Mouse (Mus musculus): ENCODE results near the gene Cacna2d2. TPM values are rescaled to one million over a fixed set of nuclear protein-coding genes. Genes with fewer than 3 reads are reported as not detected.
A peak's percentile ranks its signal among the peaks of the same experiment; 100 is the strongest.

Gene Cacna2d2
- polyA plus RNA-seq, 1 experiment, result 0.48 TPM

GRCm38 (mm10) chr9:107548820-107549219 lies 149.4 kb downstream of the Cacna2d2 start:
- no peak overlapping the region for H3K27ac ChIP-seq (ENCODE audit: insufficient read depth, low read depth, low read length)
- peaks cover 31% of the 10 kb centered on the region; the same call in 1 of the 2 replicates for H3K4me1 ChIP-seq (ENCODE audit: control insufficient read depth, insufficient read depth, low read length)
- no peak overlapping the region for H3K4me3 ChIP-seq (ENCODE audit: insufficient read depth, low read depth, low read length)
- no peak for TF ChIP-seq POLR2A (IDR thresholded peaks at IDR 0.05; ENCODE audit: low read depth, low read length)
- TF ChIP-seq CTCF (conservative IDR thresholded peaks at IDR 0.05; ENCODE audit: insufficient read depth, insufficient read length, low read depth, low read length), result no peak
- WGBS, result 91% methylated on average over 10 of the region's 10 CpGs
- DNase-seq, result no peak
- H3K36me3 ChIP-seq (ENCODE audit: control insufficient read depth, insufficient read depth, low read length), result no peaks in the 10 kb centered on the region
- H3K27me3 ChIP-seq (replicated peaks; ENCODE audit: control insufficient read depth, insufficient read depth, low read length), result no peaks in the 10 kb centered on the region

DNA sequence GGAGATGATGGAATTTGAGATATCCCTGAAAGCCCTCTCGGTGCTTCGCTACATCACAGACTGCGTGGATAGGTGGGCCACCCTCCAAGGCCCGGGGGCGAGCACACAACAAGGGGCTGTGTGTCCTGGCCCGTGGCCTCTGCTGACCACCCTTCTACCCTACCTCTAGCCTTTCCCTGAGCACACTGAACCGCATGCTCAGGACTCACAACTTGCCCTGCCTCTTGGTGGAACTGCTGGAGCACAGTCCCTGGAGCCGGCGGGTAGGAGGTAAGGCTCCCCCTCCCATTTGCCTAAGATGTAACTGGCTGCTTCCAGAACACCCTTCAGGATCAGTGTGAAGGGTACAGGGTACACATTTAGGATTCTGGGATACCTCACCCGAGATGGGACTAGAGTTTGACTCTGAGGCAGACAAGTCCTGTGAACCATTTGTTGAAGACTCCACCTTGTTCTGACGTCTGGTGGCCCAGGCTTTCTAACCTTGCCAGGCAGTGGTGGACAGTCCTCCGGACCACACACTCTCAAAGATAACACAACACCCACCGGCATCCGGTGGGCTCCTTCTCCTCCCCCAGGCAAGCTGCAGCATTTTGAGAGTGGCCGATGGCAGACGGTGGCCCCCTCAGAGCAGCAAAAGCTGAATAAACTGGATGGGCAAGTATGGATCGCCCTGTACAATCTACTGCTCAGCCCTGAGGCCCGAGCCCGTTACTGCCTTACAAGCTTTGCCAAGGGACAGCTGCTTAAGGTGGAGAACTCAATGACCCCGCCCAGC lies 150.1 kb downstream of the Cacna2d2 start:
- Histone ChIP-seq H3K27ac (ENCODE audit: insufficient read depth, low read depth, low read length) (no peak overlapping the region), H3K4me1 (ENCODE audit: control insufficient read depth, insufficient read depth, low read length) (peaks cover 32% of the 10 kb centered on the region; the same call in 1 of the 2 replicates), H3K27me3 (replicated peaks; ENCODE audit: control insufficient read depth, insufficient read depth, low read length) (no peaks in the 10 kb centered on the region), H3K4me3 (ENCODE audit: insufficient read depth, low read depth, low read length) (no peak overlapping the region), H3K36me3 (ENCODE audit: control insufficient read depth, insufficient read depth, low read length) (no peaks in the 10 kb centered on the region)
- DNase-seq, result no peak
- WGBS, result 87% methylated on average over 20 of the region's 20 CpGs
- TF ChIP-seq POLR2A (IDR thresholded peaks at IDR 0.05; ENCODE audit: low read depth, low read length) (no peak), CTCF (conservative IDR thresholded peaks at IDR 0.05; ENCODE audit: insufficient read depth, insufficient read length, low read depth, low read length) (no peak)

DNA sequence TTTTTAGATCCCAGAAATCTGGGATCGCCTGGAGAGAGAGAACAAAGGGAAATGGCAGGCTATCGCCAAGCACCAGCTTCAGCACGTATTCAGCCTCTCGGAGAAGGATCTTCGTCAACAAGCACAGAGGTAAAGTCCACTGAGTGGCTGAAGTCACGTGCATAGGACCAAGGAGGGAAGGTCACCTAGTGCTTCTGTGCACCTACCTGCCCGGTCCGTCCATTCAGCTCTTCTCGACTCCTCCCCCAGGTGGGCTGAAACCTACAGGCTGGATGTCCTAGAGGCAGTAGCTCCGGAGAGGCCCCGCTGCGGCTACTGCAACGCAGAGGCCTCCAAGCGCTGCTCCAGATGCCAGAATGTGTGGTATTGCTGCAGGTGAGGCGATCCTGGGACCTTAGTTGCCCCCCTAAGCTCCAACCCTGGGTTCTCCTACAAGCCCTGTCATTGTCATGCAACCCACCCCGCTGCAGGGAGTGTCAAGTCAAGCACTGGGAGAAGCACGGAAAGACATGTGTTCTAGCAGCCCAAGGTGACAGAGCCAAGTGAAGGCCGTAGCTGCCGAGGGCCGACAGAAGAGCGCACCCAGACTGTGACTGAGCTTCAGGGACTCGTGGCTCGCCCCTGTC lies 151.2 kb downstream of the Cacna2d2 start:
- Histone ChIP-seq H3K27ac (ENCODE audit: insufficient read depth, low read depth, low read length) (peak overlapping the region; percentile 89), H3K4me3 (ENCODE audit: insufficient read depth, low read depth, low read length) (peak overlapping the region; percentile 67), H3K4me1 (ENCODE audit: control insufficient read depth, insufficient read depth, low read length) (peaks cover 32% of the 10 kb centered on the region; the same call in 1 of the 2 replicates), H3K36me3 (ENCODE audit: control insufficient read depth, insufficient read depth, low read length) (no peaks in the 10 kb centered on the region), H3K27me3 (replicated peaks; ENCODE audit: control insufficient read depth, insufficient read depth, low read length) (no peaks in the 10 kb centered on the region)
- DNase-seq, result peak; percentile 95
- TF ChIP-seq CTCF (conservative IDR thresholded peaks at IDR 0.05; ENCODE audit: insufficient read depth, insufficient read length, low read depth, low read length), result no peak
- peak; percentile 1 for TF ChIP-seq POLR2A (IDR thresholded peaks at IDR 0.05; ENCODE audit: low read depth, low read length)
- 53% methylated on average over 23 of the region's 23 CpGs for WGBS

- TF ChIP-seq CTCF (conservative IDR thresholded peaks at IDR 0.05; ENCODE audit: insufficient read depth, insufficient read length, low read depth, low read length), result no peak
- TF ChIP-seq POLR2A (IDR thresholded peaks at IDR 0.05; ENCODE audit: low read depth, low read length), result peak; percentile 29
- Histone ChIP-seq H3K4me3 (ENCODE audit: insufficient read depth, low read depth, low read length) (peak within 1 kb of the TSS; percentile 67), H3K27me3 (replicated peaks; ENCODE audit: control insufficient read depth, insufficient read depth, low read length) (no peaks in the 10 kb centered on the region), H3K27ac (ENCODE audit: insufficient read depth, low read depth, low read length) (peak within 1 kb of the TSS; percentile 89), H3K4me1 (ENCODE audit: control insufficient read depth, insufficient read depth, low read length) (peaks cover 33% of the 10 kb centered on the region; the same call in 1 of the 2 replicates), H3K36me3 (ENCODE audit: control insufficient read depth, insufficient read depth, low read length) (no peaks in the 10 kb centered on the region)
- peak; percentile 90 for DNase-seq
- WGBS, result 8% methylated on average over 63 of the region's 63 CpGs
Observed at GRCm38 (mm10) chr9:107551117-107551889, 151.9 kb downstream of the Cacna2d2 start, which contains the start of gene Rassf1. Gene Rassf1, plus strand, starts transcription at chr9:107551555.

GRCm38 (mm10) chr9:107551890-107552355 lies 152.5 kb downstream of the Cacna2d2 start:
- DNase-seq, result no peak
- Histone ChIP-seq H3K4me1 (ENCODE audit: control insufficient read depth, insufficient read depth, low read length) (peaks cover 37% of the 10 kb centered on the region; the same call in 1 of the 2 replicates), H3K36me3 (ENCODE audit: control insufficient read depth, insufficient read depth, low read length) (no peaks in the 10 kb centered on the region), H3K27me3 (replicated peaks; ENCODE audit: control insufficient read depth, insufficient read depth, low read length) (no peaks in the 10 kb centered on the region), H3K4me3 (ENCODE audit: insufficient read depth, low read depth, low read length) (peak overlapping the region; percentile 67), H3K27ac (ENCODE audit: insufficient read depth, low read depth, low read length) (peak overlapping the region; percentile 51)
- WGBS, result 33% methylated on average over 8 of the region's 8 CpGs
- TF ChIP-seq POLR2A (IDR thresholded peaks at IDR 0.05; ENCODE audit: low read depth, low read length) (no peak), CTCF (conservative IDR thresholded peaks at IDR 0.05; ENCODE audit: insufficient read depth, insufficient read length, low read depth, low read length) (no peak)

DNA sequence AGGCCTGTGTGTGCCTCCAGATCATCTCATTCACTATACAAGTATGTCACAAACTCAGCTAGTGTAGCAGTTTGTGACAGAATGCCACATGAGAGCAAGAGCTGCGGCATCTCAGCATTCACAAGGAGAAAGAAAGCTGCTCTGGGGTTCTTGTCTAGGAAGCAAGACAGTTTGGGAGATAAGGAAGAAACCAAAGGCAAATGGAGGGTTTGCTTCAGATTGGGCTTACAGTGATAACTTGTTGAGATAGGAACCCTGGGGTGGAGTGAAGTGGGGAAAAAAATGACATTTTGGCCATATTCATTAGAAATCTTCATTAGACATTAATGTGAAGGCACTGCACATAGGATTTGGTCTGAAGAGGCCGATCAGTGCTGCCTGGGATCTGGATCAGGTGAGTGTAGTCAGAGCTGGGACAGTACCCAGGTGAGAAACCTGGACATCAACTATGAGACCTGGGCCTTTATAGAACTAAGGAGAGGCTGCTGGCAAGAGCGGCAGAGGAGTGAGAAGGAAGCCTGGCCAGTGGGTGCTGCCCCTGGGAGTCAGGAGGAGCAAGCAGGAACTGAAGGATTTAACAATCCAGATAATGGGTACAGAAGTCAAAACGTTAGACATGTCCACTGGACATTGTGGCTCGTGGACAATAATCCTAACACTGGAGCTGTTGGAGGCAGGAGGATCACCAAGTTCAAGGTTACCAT lies 153.4 kb downstream of the Cacna2d2 start:
- Histone ChIP-seq H3K4me3 (ENCODE audit: insufficient read depth, low read depth, low read length) (no peak overlapping the region), H3K4me1 (ENCODE audit: control insufficient read depth, insufficient read depth, low read length) (peaks cover 32% of the 10 kb centered on the region; the same call in 1 of the 2 replicates), H3K27ac (ENCODE audit: insufficient read depth, low read depth, low read length) (no peak overlapping the region), H3K36me3 (ENCODE audit: control insufficient read depth, insufficient read depth, low read length) (peaks cover 3% of the 10 kb centered on the region; the same call in 1 of the 2 replicates), H3K27me3 (replicated peaks; ENCODE audit: control insufficient read depth, insufficient read depth, low read length) (no peaks in the 10 kb centered on the region)
- TF ChIP-seq CTCF (conservative IDR thresholded peaks at IDR 0.05; ENCODE audit: insufficient read depth, insufficient read length, low read depth, low read length) (no peak), POLR2A (IDR thresholded peaks at IDR 0.05; ENCODE audit: low read depth, low read length) (no peak)
- no peak for DNase-seq
- 78% methylated on average over 5 of the region's 5 CpGs for WGBS

All from kidney, adult 2 months (tissue).